Mouse (Mus musculus): ENCODE results near the gene Ggt6. TPM values are rescaled to one million over a fixed set of nuclear protein-coding genes. Genes with fewer than 3 reads are reported as not detected.

Ggt6 gene
- polyA plus RNA-seq, 1 experiment from 2014 or later = not detected

GRCm38 (mm10) chr11:72413016-72413415 lies 22.3 kb upstream of the Ggt6 start:
- H3K27me3 ChIP-seq = peaks cover 49% of the 10 kb centered on the region
- H3K4me1 ChIP-seq (replicated peaks) = peaks cover 24% of the 10 kb centered on the region
- no peak overlapping the region for H3K27ac ChIP-seq (replicated peaks)
- no peaks in the 10 kb centered on the region for H3K9me3 ChIP-seq
- H3K36me3 ChIP-seq = no peaks in the 10 kb centered on the region
- H3K9ac ChIP-seq = no peak overlapping the region
- ATAC-seq (ENCODE audit: low read depth) = no peak
- no peak overlapping the region for H3K4me2 ChIP-seq
- H3K4me3 ChIP-seq = no peak overlapping the region
- WGBS = 87% methylated on average over 7 of the region's 7 CpGs

GRCm38 (mm10) chr11:72413601-72414190 lies 21.6 kb upstream of the Ggt6 start:
- no peak for ATAC-seq (ENCODE audit: low read depth)
- Histone ChIP-seq H3K27ac (replicated peaks) (no peak overlapping the region), H3K36me3 (no peaks in the 10 kb centered on the region), H3K4me3 (no peak overlapping the region), H3K27me3 (peaks cover 43% of the 10 kb centered on the region), H3K4me2 (no peak overlapping the region), H3K9ac (no peak overlapping the region), H3K4me1 (replicated peaks) (peaks cover 26% of the 10 kb centered on the region), H3K9me3 (no peaks in the 10 kb centered on the region)
- WGBS = 69% methylated on average over 5 of the region's 5 CpGs

- Histone ChIP-seq H3K4me2 (no peak overlapping the region), H3K9me3 (no peaks in the 10 kb centered on the region), H3K4me3 (no peak overlapping the region), H3K27me3 (peaks cover 30% of the 10 kb centered on the region), H3K36me3 (no peaks in the 10 kb centered on the region), H3K27ac (replicated peaks) (no peak overlapping the region), H3K9ac (no peak overlapping the region), H3K4me1 (replicated peaks) (peaks cover 26% of the 10 kb centered on the region)
- no peak for ATAC-seq (ENCODE audit: low read depth)
- WGBS = 83% methylated on average over 8 of the region's 8 CpGs
Observed at GRCm38 (mm10) chr11:72415155-72415554, 20.2 kb upstream of the Ggt6 start.

GRCm38 (mm10) chr11:72416666-72417065 lies 18.7 kb upstream of the Ggt6 start:
- Histone ChIP-seq H3K4me1 (replicated peaks) (peaks cover 12% of the 10 kb centered on the region), H3K27me3 (peaks cover 16% of the 10 kb centered on the region), H3K27ac (replicated peaks) (no peak overlapping the region), H3K4me3 (no peak overlapping the region), H3K36me3 (no peaks in the 10 kb centered on the region), H3K9me3 (no peaks in the 10 kb centered on the region), H3K9ac (no peak overlapping the region), H3K4me2 (no peak overlapping the region)
- no peak for ATAC-seq (ENCODE audit: low read depth)
- 94% methylated on average over 5 of the region's 5 CpGs for WGBS

- Histone ChIP-seq H3K9ac (no peak overlapping the region), H3K36me3 (no peaks in the 10 kb centered on the region), H3K4me1 (replicated peaks) (peaks cover 10% of the 10 kb centered on the region), H3K9me3 (no peaks in the 10 kb centered on the region), H3K4me2 (no peak overlapping the region), H3K27me3 (peaks cover 9% of the 10 kb centered on the region), H3K4me3 (no peak overlapping the region), H3K27ac (replicated peaks) (no peak overlapping the region)
- 4% methylated on average over 4 of the region's 4 CpGs for WGBS
- ATAC-seq (ENCODE audit: low read depth) = no peak
Observed at GRCm38 (mm10) chr11:72417376-72417775, 17.9 kb upstream of the Ggt6 start.

- ATAC-seq (ENCODE audit: low read depth) = no peak
Observed at GRCm38 (mm10) chr11:72418227-72418626, 17.1 kb upstream of the Ggt6 start.

GRCm38 (mm10) chr11:72419006-72419405 lies 16.3 kb upstream of the Ggt6 start:
- H3K4me1 ChIP-seq (replicated peaks) = peaks cover 10% of the 10 kb centered on the region
- ATAC-seq (ENCODE audit: low read depth) = no peak
- H3K36me3 ChIP-seq = no peaks in the 10 kb centered on the region
- no peak overlapping the region for H3K4me3 ChIP-seq
- H3K27me3 ChIP-seq = no peaks in the 10 kb centered on the region
- H3K9me3 ChIP-seq = no peaks in the 10 kb centered on the region
- no peak overlapping the region for H3K27ac ChIP-seq (replicated peaks)
- no peak overlapping the region for H3K4me2 ChIP-seq
- no peak overlapping the region for H3K9ac ChIP-seq
- WGBS = 89% methylated on average over 6 of the region's 6 CpGs

More at GRCm38 (mm10) chr11:72418227-72418626, 17.1 kb upstream of the Ggt6 start:
- Histone ChIP-seq H3K4me3 (no peak overlapping the region), H3K9ac (no peak overlapping the region), H3K27ac (replicated peaks) (no peak overlapping the region), H3K27me3 (0 out of 2 replicates have a peak, but pooled peaks cover under 1% of the 10 kb centered on the region), H3K4me2 (no peak overlapping the region), H3K9me3 (no peaks in the 10 kb centered on the region), H3K36me3 (no peaks in the 10 kb centered on the region), H3K4me1 (replicated peaks) (peaks cover 10% of the 10 kb centered on the region)
- WGBS = 45% methylated on average over 8 of the region's 8 CpGs

GRCm38 (mm10) chr11:72420460-72421122 lies 14.7 kb upstream of the Ggt6 start:
- no peak overlapping the region for H3K4me2 ChIP-seq
- H3K27ac ChIP-seq (replicated peaks) = no peak overlapping the region
- H3K36me3 ChIP-seq = no peaks in the 10 kb centered on the region
- no peaks in the 10 kb centered on the region for H3K27me3 ChIP-seq
- 81% methylated on average over 6 of the region's 6 CpGs for WGBS
- no peak for ATAC-seq (ENCODE audit: low read depth)
- 0 out of 2 replicates have a peak, but pooled peaks cover 3% of the 10 kb centered on the region for H3K9me3 ChIP-seq
- no peak overlapping the region for H3K9ac ChIP-seq
- peaks cover 10% of the 10 kb centered on the region for H3K4me1 ChIP-seq (replicated peaks)
- H3K4me3 ChIP-seq = no peak overlapping the region

GRCm38 (mm10) chr11:72421518-72422278 lies 13.6 kb upstream of the Ggt6 start:
- H3K27me3 ChIP-seq = no peaks in the 10 kb centered on the region
- ATAC-seq (ENCODE audit: low read depth) = no peak
- 0 out of 2 replicates have a peak, but pooled peaks cover 3% of the 10 kb centered on the region for H3K9me3 ChIP-seq
- no peak overlapping the region for H3K9ac ChIP-seq
- peaks cover 10% of the 10 kb centered on the region for H3K4me1 ChIP-seq (replicated peaks)
- WGBS = 89% methylated on average over 11 of the region's 11 CpGs
- H3K4me2 ChIP-seq = no peak overlapping the region
- no peak overlapping the region for H3K27ac ChIP-seq (replicated peaks)
- H3K36me3 ChIP-seq = no peaks in the 10 kb centered on the region
- no peak overlapping the region for H3K4me3 ChIP-seq

- H3K4me2 ChIP-seq = no peak overlapping the region
- H3K4me3 ChIP-seq = no peak overlapping the region
- H3K9ac ChIP-seq = no peak overlapping the region
- H3K9me3 ChIP-seq = 0 out of 2 replicates have a peak, but pooled peaks cover 3% of the 10 kb centered on the region
- no peaks in the 10 kb centered on the region for H3K27me3 ChIP-seq
- H3K36me3 ChIP-seq = no peaks in the 10 kb centered on the region
- H3K4me1 ChIP-seq (replicated peaks) = no peaks in the 10 kb centered on the region
- H3K27ac ChIP-seq (replicated peaks) = no peak overlapping the region
- ATAC-seq (ENCODE audit: low read depth) = no peak
- WGBS = 90% methylated on average over 4 of the region's 4 CpGs
Observed at GRCm38 (mm10) chr11:72423686-72424085, 11.6 kb upstream of the Ggt6 start.

GRCm38 (mm10) chr11:72425201-72425600 lies 10.1 kb upstream of the Ggt6 start:
- Histone ChIP-seq H3K9ac (no peak overlapping the region), H3K27ac (replicated peaks) (no peak overlapping the region), H3K27me3 (no peaks in the 10 kb centered on the region), H3K36me3 (no peaks in the 10 kb centered on the region), H3K9me3 (0 out of 2 replicates have a peak, but pooled peaks cover 3% of the 10 kb centered on the region), H3K4me3 (no peak overlapping the region), H3K4me1 (replicated peaks) (no peaks in the 10 kb centered on the region), H3K4me2 (no peak overlapping the region)
- no peak for ATAC-seq (ENCODE audit: low read depth)

GRCm38 (mm10) chr11:72426884-72427283 lies 8.4 kb upstream of the Ggt6 start:
- Histone ChIP-seq H3K27ac (replicated peaks) (no peak overlapping the region), H3K4me3 (no peak overlapping the region), H3K9me3 (0 out of 2 replicates have a peak, but pooled peaks cover 3% of the 10 kb centered on the region), H3K4me1 (replicated peaks) (no peaks in the 10 kb centered on the region), H3K36me3 (no peaks in the 10 kb centered on the region), H3K4me2 (no peak overlapping the region), H3K27me3 (no peaks in the 10 kb centered on the region), H3K9ac (no peak overlapping the region)
- ATAC-seq (ENCODE audit: low read depth) = no peak
